Mouse (Mus musculus) cerebellum, adult 2 months (tissue): ENCODE data around the gene Fndc3a. TPM values are rescaled to one million over a fixed set of nuclear protein-coding genes. Genes with fewer than 3 reads are reported as not detected.

Experiments
- DNase-seq, 2 experiments: peaks; one replicate each; pipeline ENCODE4 v3.0.0; 2021
- H3K27ac ChIP-seq: fragments of 200-500 bp; 2 replicates; pipeline ENCODE4 v1.5.1; 2012; ENCODE audit warnings: low read length, control low read depth, inconsistent platforms; ENCODE audit not compliant: insufficient read depth
- H3K27me3 ChIP-seq: fragments of 200-500 bp; 2 replicates; pipeline ENCODE4 v1.6.1; 2012; ENCODE audit warnings: inconsistent platforms, mild to moderate bottlenecking, low read length, moderate library complexity; ENCODE audit not compliant: control insufficient read depth, insufficient read depth
- H3K4me1 ChIP-seq: fragments of 200-500 bp; 2 replicates; pipeline ENCODE4 v1.6.1; 2011; ENCODE audit warnings: low read length; ENCODE audit not compliant: control insufficient read depth, insufficient read depth
- H3K4me3 ChIP-seq: fragments of 200-500 bp; replicated peaks from 2 replicates; pipeline ENCODE3; 2011; ENCODE audit warnings: mild to moderate bottlenecking, low read depth, low read length, control low read depth; ENCODE audit not compliant: insufficient read depth
- CTCF ChIP-seq: fragments of 200-500 bp; IDR thresholded peaks from 2 replicates; pipeline ENCODE4 v1.5.1; 2011; ENCODE audit warnings: low read depth, mild to moderate bottlenecking, control low read depth, low read length, moderate library complexity, borderline replicate concordance; ENCODE audit not compliant: insufficient read depth
- POLR2A ChIP-seq: fragments of 200-500 bp; IDR thresholded peaks from 2 replicates; pipeline ENCODE4 v1.6.1; 2011; ENCODE audit warnings: low read length, control low read depth, borderline replicate concordance; ENCODE audit not compliant: insufficient read depth
- WGBS: fragments of 180-500 bp; shearing (Covaris S2); methylation state at CpG from one replicate; pipeline ENCODE4 v1.1.7; 2018; 5-methylcytosine and 5-hydroxymethylcytosine counted together
- polyA plus RNA-seq: library from polyadenylated mRNA; depleted of rRNA; stranded (reverse); fragments of >200 nt; gene quantifications from 2 replicates; pipeline ENCODE4 v1.2.3, GENCODE M21; 2012

Gene Fndc3a
- polyA plus RNA-seq, 1 experiment, result 20.0 TPM

DNA sequence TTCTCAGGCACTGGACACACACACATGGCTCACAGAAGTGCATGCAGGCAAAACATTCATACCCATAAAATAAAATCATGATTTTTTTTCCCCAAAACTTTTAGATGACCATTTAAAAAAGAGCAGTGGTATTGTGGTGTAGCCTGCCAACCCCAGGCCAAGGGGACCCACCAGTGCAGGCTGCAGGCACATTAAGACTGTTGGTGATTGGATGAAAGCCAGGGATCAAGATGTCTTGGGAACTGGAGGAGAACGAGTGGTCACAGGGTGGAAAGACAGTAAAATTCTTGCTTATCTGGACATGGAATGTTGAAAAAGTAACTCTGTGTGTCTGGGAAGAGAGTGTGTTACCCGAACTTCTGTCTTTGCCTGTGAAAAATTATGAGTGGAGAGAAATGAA, 190.2 kb downstream of the Fndc3a start:
- Histone ChIP-seq H3K4me1 (no peaks in the 10 kb centered on the region), H3K4me3 (no peak overlapping the region), H3K27me3 (no peaks in the 10 kb centered on the region), H3K27ac (no peak overlapping the region)
- no peak for DNase-seq
- no peak for TF ChIP-seq CTCF
- no peak for TF ChIP-seq POLR2A
- WGBS, result 36% methylated on average over 2 of the region's 2 CpGs

DNA sequence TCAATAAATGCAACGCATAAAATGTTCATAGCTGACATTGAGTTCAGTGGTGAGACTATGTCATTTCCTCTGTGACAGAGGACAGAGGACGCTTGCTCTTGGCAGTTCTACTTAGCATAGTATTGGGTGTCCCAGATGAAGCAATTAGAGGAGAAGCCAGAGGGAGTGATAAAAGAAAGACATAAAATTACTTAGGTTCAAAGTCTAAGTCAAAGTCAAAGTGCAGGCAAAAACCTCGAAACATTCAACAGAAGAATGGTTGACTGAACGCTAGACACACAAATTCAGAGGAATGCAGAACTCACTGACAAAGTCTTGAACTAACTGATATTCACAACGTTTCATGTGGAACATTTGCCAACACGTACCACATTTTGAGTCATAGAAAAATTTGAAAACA, 191.0 kb downstream of the Fndc3a start:
- Histone ChIP-seq H3K4me3 (no peak overlapping the region), H3K27ac (no peak overlapping the region), H3K27me3 (no peaks in the 10 kb centered on the region), H3K4me1 (no peaks in the 10 kb centered on the region)
- 78% methylated on average over 6 of the region's 6 CpGs for WGBS
- DNase-seq, result no peak
- TF ChIP-seq POLR2A, result no peak
- no peak for TF ChIP-seq CTCF

DNA sequence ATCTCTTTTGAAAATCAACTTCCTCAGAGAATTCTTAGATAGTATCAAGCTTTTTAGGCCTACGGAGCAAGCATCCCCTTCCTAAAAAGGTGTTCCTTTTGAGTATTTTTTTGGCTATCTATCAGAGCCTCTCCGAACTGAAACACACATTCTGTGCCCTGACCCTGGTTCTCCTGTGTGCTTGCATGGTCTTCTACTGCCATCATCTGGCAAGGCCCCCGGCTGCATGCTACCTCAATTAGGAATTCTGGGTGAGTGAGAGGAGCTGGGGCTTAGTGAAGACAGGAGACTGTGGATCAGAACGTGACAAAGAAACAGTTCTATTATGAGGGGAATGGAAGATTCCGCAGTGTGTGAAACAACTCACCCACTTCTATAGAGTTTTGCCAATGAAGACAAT, 193.4 kb downstream of the Fndc3a start:
- DNase-seq, result peak in 1 of 2 experiments; percentile 34
- H3K27ac ChIP-seq, result no peak overlapping the region
- H3K4me1 ChIP-seq, result no peaks in the 10 kb centered on the region
- 23% methylated on average over 5 of the region's 5 CpGs for WGBS
- no peak overlapping the region for H3K4me3 ChIP-seq
- TF ChIP-seq CTCF (peak; percentile 67), POLR2A (no peak)
- no peaks in the 10 kb centered on the region for H3K27me3 ChIP-seq

DNA sequence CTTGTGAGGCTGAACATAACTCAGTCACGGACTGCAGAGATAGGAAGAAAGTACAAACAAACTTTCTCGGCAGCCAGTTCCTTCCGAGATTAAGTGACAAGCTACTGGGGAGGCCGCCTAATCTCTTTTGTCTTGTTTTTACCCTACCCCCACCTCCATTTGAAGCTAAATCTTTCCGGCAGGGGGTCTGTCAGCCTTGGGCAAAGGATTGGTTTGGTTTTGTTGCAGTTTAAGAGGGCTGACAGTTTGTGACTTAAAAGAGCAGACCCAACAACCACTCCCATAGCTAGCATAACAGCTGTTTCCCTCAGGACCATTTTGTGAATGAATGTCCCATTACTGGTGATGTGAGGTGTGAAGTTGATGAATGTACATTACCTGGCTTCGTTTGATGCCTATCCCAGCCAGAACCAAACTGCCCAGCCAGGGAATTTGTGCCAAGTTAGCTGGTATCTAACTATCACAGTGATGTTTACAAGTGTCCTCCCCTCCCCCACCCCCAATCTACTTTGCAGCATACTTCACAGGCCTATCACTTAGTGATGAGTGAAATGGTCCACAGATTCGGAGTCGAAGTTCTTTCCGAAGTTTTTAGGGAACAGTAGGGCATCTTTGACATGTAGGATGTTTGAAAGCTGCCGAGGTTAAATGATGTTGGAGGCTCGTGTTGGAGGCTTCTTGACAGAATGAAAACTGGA, 202.9 kb downstream of the Fndc3a start:
- H3K27me3 ChIP-seq, result no peaks in the 10 kb centered on the region
- TF ChIP-seq CTCF, result no peak
- no peak for TF ChIP-seq POLR2A
- no peaks in the 10 kb centered on the region for H3K4me1 ChIP-seq
- DNase-seq, result no peak
- no peak overlapping the region for H3K4me3 ChIP-seq
- no peak overlapping the region for H3K27ac ChIP-seq
- WGBS, result 27% methylated on average over 11 of the region's 11 CpGs

DNA sequence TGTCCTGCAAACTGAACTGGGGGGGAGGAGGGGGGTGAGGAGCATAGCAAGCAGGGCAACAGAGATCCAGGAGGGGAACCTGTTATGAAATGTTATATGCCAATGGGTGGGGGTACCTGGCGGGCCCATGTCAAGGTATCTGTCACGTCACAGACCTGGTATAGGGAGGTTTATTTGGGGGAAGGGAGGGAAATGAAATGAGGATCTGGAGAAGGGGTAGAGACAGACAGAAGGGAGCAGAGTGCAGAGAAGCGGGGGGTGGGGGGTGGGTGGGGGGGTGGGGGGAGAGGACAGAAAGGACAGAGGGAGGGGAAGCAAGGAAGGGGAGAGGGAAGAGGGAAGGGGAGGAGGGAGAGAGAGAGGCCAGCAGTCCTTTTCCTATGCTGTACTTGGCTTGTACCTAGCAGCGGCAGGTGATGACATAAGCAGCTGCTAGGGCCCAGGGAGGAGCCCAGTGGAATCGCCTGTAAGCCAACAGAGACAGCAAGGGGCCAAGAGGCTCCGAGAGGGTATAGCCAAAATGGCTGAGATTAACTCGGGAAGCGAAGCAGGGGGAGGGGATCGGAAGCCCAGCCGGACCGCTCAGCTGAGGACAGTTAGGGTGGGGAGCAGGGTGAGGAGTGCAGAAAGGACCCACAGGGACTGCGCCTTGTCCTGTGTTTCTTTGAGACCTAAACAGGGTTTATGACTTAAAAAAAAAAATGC, 203.6 kb downstream of the Fndc3a start:
- Histone ChIP-seq H3K4me1 (no peaks in the 10 kb centered on the region), H3K4me3 (no peak overlapping the region), H3K27me3 (no peaks in the 10 kb centered on the region), H3K27ac (no peak overlapping the region)
- WGBS, result 14% methylated on average over 12 of the region's 12 CpGs
- no peak for DNase-seq
- TF ChIP-seq POLR2A (no peak), CTCF (no peak)

DNA sequence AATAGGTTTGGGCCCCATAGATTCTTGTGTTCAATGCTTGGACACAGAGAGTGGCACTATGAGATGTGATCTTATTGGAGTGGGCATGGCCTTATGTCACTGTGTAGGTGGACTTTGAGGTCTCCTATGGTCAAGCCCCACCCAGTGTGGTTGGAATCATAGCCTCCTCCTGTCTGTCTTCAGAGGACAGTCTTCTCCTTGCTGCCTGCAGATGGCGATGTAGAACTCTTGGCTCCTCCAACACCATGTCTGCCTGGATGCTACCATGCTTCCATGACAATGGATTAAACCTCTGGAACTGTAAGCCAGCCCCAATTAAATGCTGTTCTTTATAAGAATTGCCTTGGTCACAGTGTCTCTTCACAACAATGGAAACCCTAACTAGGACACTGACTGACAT, 204.8 kb downstream of the Fndc3a start:
- DNase-seq, result no peak
- Histone ChIP-seq H3K4me1 (no peaks in the 10 kb centered on the region), H3K4me3 (no peak overlapping the region), H3K27me3 (no peaks in the 10 kb centered on the region), H3K27ac (no peak overlapping the region)
- TF ChIP-seq POLR2A (no peak), CTCF (no peak)
- 90% methylated on average over 1 of the region's 1 CpGs for WGBS

DNA sequence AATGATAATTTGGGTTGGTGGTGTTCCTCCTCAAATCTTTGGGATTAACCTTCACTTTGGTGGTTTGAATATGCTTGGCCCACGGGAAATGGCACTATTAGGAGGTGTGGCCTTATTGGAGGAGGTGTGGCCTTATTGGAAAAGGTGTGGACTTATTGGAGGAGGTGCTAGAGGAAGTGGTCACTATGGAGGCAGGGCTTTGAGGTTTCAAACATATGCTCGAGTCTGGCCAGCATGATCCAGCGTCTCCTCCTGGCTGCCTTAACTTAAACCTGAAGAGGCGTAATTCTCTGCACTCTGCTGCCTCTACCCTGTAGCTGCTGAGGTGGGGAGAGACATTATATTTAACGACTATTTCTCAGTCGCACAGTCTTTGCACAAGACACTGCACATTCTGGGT, 206.6 kb downstream of the Fndc3a start:
- Histone ChIP-seq H3K27ac (no peak overlapping the region), H3K4me3 (no peak overlapping the region), H3K27me3 (no peaks in the 10 kb centered on the region), H3K4me1 (no peaks in the 10 kb centered on the region)
- DNase-seq, result no peak
- TF ChIP-seq POLR2A, result no peak
- no peak for TF ChIP-seq CTCF
- 43% methylated on average over 6 of the region's 6 CpGs for WGBS

DNA sequence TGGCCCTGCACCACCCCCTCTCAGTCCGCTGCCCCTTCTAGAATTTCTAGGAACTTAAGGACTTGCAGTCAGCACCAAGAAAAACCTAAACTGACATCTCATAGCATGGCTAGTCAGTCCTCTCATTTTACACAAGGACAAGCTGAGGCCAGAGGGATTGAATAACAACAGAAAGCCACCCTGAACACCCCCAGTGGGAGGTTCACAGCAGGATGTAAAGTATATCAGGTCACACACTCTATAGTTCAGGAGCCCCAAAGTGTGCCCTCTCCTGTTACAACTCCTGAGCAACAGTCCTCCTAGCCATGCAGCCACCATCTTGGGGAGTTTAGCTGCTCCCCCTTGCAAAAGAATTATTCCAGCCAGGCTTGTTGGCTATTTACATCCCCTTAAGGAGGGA, 216.0 kb downstream of the Fndc3a start:
- H3K4me3 ChIP-seq, result no peak overlapping the region
- H3K4me1 ChIP-seq, result no peaks in the 10 kb centered on the region; the same call in 1 of the 2 replicates
- DNase-seq, result no peak
- TF ChIP-seq POLR2A, result no peak
- no peak for TF ChIP-seq CTCF
- 92% methylated on average over 1 of the region's 1 CpGs for WGBS
- no peaks in the 10 kb centered on the region for H3K27me3 ChIP-seq
- H3K27ac ChIP-seq, result no peak overlapping the region
